Mouse (Mus musculus) cerebellum, adult 2 months (tissue): ENCODE measurements at regions not wholly inside any gene's neighbourhood (a gene's known extent, or its start where the extent isn't known, plus 50 kb on each side); places are given as distances from the start of the nearest gene placed in this dataset.

Source experiments
- DNase-seq, 2 experiments: peaks; one replicate each; pipeline ENCODE4 v3.0.0; 2021
- H3K27ac ChIP-seq: fragments of 200-500 bp; 2 replicates; pipeline ENCODE4 v1.5.1; 2012; ENCODE audit warnings: low read length, control low read depth, inconsistent platforms; ENCODE audit not compliant: insufficient read depth
- H3K27me3 ChIP-seq: fragments of 200-500 bp; 2 replicates; pipeline ENCODE4 v1.6.1; 2012; ENCODE audit warnings: inconsistent platforms, mild to moderate bottlenecking, low read length, moderate library complexity; ENCODE audit not compliant: control insufficient read depth, insufficient read depth
- H3K4me1 ChIP-seq: fragments of 200-500 bp; 2 replicates; pipeline ENCODE4 v1.6.1; 2011; ENCODE audit warnings: low read length; ENCODE audit not compliant: control insufficient read depth, insufficient read depth
- H3K4me3 ChIP-seq: fragments of 200-500 bp; replicated peaks from 2 replicates; pipeline ENCODE3; 2011; ENCODE audit warnings: mild to moderate bottlenecking, low read depth, low read length, control low read depth; ENCODE audit not compliant: insufficient read depth
- CTCF ChIP-seq: fragments of 200-500 bp; IDR thresholded peaks from 2 replicates; pipeline ENCODE4 v1.5.1; 2011; ENCODE audit warnings: low read depth, mild to moderate bottlenecking, control low read depth, low read length, moderate library complexity, borderline replicate concordance; ENCODE audit not compliant: insufficient read depth
- POLR2A ChIP-seq: fragments of 200-500 bp; IDR thresholded peaks from 2 replicates; pipeline ENCODE4 v1.6.1; 2011; ENCODE audit warnings: low read length, control low read depth, borderline replicate concordance; ENCODE audit not compliant: insufficient read depth
- WGBS: fragments of 180-500 bp; shearing (Covaris S2); methylation state at CpG from one replicate; pipeline ENCODE4 v1.1.7; 2018; 5-methylcytosine and 5-hydroxymethylcytosine counted together

DNA sequence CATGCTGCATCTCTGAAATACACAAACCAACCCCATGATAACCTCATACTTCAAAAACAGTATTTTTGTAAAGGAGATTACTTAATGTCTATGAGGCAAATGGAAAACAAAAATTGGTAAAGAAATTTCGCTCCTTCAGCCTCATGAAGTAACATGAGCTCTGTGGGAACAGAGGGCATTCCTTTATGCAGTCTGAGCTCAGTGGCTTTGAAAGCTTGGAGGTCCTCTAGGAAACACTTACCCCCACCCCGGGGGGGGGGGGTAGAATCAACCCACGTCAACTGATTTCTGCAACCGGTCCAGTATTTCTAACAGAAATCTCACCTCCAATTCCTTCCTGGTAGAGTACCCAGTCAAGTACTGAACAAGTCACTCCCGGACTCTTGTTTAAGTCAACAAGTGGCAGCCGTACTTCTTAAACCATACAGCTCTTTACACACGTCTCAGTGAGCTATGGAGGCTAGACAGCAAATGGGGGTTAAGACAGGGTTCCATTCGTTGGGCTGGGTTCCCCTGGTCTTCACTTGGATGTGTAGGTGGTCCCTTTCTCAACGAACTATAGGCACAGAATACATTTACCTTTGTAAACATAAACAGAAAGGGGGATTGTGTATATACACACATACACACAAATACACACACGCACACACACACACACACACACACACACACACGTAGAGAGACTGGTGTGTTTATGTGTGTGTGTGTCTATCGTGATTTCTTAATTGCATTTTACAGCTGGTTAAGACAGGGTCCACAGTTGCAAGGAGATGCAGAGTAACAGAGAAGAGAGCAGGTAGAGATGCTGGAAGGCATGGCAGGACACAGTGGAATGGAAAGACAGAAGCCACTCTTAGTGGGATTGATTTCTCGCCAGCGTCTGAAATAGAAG, 63.6 kb upstream of the Otx2 start:
- no peak overlapping the region for H3K4me3 ChIP-seq
- TF ChIP-seq CTCF (no peak), POLR2A (no peak)
- H3K27ac ChIP-seq: no peak overlapping the region
- no peaks in the 10 kb centered on the region for H3K4me1 ChIP-seq
- H3K27me3 ChIP-seq: no peaks in the 10 kb centered on the region; the same call in 1 of the 2 replicates
- no peak for DNase-seq
- 69% methylated on average over 14 of the region's 14 CpGs for WGBS

DNA sequence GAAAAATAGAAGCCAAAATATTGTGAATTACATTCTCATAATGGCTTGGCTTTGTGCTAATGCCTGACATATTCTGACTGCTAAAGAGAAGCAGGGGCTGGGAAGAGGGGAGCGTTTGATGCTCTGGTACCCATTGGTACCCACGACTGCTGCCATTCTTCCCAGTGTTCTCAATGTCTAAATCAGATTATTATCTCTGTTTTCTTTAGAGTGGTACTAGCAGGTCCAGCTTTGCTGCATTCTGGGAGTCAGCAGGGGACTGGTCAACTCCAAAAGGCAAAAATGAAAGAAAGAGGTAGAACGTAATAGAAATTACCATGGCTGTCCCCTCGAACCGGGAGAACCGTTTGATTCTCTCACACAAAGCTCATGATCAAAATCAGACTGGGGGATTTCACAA, 62.6 kb upstream of the Otx2 start:
- no peaks in the 10 kb centered on the region for H3K4me1 ChIP-seq
- 68% methylated on average over 6 of the region's 6 CpGs for WGBS
- no peak for TF ChIP-seq CTCF
- no peak for TF ChIP-seq POLR2A
- no peak overlapping the region for H3K27ac ChIP-seq
- no peak overlapping the region for H3K4me3 ChIP-seq
- H3K27me3 ChIP-seq: no peaks in the 10 kb centered on the region; the same call in 1 of the 2 replicates
- DNase-seq: no peak

DNA sequence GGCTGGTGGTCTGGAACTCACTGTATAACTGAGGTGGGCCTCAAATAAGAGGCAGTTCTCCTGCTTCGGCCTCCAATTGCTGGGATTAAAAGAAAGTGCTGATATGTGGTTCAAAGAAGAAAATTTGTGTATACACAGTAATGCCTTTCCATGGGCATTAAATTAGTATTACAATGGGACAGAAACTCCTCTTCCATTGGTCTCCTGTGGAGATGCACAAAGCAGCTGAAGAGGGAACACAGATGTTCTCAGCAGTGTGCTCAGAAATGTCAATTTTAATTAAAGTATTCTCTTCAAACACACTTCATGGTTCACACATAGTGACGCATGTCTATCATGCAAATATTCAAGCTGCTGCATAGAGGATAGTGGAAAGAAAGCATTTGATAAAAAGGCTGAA, 56.4 kb upstream of the Otx2 start:
- DNase-seq: no peak
- no peaks in the 10 kb centered on the region for H3K4me1 ChIP-seq
- no peak overlapping the region for H3K27ac ChIP-seq
- TF ChIP-seq POLR2A (no peak), CTCF (no peak)
- no peaks in the 10 kb centered on the region; the same call in 1 of the 2 replicates for H3K27me3 ChIP-seq
- WGBS: 64% methylated on average over 2 of the region's 2 CpGs
- H3K4me3 ChIP-seq: no peak overlapping the region
